Mouse (Mus musculus): ENCODE data around the gene Slc10a7.
"Not testable (repeated sequence)": the region's sequence is repeated elsewhere in the genome, so short reads cannot be mapped to it uniquely, and the experiment has no call there.

The Slc10a7 gene

DNA sequence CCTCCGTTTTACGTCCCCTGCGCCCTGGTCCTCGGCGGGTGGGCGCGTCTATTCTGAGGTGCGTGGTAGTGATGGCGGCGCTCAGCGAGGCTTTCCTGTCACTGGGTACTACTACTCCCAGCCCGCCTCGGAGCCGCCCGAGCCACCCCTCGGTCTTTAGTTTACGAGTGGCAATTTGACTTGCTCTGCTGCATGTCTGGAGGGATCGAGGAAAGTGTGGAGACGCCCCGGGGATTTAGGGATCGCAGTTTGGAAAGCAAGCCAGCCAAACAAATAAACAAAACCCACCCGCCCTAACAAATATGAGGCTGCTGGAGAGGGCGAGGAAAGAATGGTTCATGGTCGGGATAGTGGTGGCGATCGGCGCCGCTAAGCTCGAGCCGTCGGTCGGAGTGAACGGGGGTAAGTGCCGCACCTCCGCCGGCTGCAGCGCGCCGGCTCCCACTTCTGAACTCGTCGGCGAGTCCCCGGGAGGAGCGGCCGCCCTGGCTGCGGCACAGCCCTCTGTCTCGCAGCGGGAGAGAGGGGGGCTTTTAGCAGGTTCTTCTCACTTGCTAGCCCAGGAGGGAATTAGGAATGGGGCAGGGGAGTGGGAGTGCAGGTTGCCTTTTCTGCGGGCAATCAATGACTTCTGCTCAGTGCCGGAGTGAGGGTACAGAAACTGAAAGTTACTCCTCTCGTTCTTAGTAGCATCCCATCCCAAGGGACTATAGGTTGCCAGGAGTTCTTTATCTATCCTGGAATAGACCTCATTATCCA, at the start of gene Slc10a7:
Gene Slc10a7, plus strand, starts transcription at position 74 of the 759 bp plus-strand sequence.
- peak; percentile 89 for DNase-seq (ENCODE audit: low read depth, low spot score)

DNA sequence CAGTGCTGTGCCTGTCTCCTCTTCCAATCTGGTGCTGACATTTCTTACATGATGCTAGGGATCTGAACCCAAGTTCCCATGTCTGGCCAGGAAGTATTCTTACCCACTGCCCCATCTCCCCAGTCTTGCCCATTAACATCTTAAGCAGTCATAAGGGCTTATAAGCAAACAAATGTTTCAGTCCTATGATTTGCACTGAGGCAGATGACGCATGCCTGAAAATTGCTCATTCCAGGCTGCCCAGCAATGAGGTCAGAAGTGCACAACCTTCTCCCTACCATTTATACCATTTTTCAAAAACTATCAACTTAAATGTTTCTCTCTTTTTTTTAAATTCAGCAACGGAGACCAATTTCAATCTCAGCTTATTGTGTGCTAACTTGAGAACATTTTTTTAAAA, 45.2 kb upstream of the Slc10a7 start:
- DNase-seq (ENCODE audit: low read depth, low spot score): no peak

DNA sequence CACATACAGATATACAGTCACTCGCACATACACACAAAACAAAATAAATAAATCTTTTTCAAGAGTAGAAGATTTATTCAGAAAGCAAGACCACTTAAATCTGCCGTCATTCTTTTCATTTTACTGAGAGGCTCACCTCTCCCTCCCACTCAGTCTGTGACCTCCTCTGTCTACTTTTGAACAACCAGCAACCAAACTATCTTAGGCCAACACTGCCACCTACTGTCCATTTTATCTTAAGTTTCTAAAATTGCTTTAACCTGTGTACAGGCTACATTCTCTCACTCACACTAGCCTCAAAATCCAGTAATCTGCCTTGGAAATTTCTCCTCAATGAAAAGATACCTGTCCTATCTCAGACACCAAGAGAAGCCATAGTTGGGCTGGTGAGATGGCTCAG, 41.3 kb upstream of the Slc10a7 start:
- peak; percentile 33 for DNase-seq (ENCODE audit: low read depth, low spot score)

DNA sequence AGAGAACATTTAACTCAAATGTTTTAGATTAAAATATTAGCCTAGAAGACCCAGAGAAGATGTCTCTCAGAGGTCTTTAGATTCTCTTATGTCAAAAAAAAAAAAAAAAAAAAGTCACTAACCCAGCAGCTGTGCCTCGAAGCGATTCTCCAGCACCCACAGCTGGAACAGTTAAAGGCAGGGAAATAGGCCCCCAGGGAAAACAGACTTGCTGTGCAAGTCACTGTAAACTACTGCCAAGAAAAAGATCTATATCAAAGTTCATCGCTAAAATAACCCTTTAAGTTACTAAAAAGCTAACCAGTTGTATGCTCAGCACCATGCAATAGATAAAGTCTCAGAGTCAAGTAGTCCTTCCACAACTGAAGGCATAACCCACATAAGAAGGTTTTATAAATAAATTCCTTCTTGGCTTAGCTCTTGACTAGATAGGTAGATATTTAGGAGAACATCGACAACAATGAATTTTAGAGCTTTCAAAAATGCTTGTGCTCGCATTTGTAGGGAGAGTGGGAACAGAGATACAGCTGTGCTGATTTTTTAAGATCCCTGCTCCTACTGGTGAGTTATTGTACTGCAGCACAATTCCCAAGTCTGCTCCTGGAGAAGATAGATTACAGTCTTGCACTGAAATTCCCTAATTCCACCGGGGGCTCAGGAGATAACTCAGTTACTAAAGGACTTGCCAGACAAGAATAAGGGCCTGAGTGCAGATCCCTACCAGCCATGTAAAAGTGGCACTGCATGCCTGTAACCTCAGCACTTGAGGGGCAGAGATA, 31.9 kb upstream of the Slc10a7 start:
- peak; percentile 39 for DNase-seq (ENCODE audit: low read depth, low spot score)

DNA sequence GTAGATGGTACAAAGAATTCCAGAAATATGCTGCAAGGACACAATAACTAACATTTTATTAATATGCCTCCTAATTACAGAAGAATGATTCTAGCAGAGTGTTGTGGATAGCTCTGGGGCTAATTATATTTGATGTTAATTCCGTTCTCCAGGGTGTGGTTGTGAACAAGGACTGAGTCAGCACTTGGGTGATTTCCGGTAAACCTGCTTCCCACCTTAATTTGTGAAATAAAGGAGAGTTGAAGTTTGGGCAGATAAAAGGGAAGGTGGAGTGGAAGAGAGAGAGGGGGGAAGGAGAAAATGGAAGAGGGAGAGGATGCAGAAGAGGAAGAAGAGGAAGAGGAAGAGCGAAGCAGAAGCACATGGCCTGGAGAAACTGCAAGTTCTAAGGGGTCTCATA, 19.4 kb upstream of the Slc10a7 start:
- DNase-seq (ENCODE audit: low read depth, low spot score): no peak

DNA sequence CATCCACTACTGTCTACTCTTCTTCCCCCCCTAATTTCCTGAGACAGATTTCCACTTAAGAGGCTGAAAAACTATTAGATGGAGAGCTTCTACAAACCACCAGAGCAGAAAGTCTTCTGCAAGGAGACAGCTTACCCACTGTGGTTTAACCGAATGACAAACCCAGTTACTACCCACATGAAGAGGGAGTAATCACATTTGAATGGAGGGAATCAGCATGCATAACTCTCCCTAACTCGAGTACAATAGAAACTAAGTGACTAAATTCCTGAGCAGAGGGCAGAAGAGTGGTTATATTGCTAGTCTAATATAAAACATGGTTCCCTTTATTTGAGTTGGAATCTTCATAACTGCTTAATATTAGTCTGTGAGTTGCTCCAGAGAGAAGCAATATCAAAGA, 16.1 kb upstream of the Slc10a7 start:
- no peak for DNase-seq (ENCODE audit: low read depth, low spot score)

DNA sequence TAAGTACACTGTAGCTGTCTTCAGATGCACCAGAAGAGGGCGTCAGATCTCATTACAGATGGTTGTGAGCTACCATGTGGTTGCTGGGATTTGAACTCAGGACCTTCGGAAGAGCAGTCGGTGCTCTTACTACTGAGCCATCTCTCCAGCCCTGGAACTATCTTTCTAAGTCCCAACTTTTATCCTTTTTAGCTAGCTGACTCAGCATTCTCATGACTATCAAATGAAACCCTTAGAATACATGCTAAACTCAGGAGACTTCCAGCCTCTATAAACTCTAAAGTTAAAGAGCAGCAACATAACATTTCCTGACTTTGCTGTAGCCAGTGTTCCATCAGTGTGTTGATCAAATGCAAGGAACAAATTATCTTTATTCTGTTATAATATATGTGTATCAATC, 12.9 kb upstream of the Slc10a7 start:
- DNase-seq (ENCODE audit: low read depth, low spot score): not testable (repeated sequence)

DNA sequence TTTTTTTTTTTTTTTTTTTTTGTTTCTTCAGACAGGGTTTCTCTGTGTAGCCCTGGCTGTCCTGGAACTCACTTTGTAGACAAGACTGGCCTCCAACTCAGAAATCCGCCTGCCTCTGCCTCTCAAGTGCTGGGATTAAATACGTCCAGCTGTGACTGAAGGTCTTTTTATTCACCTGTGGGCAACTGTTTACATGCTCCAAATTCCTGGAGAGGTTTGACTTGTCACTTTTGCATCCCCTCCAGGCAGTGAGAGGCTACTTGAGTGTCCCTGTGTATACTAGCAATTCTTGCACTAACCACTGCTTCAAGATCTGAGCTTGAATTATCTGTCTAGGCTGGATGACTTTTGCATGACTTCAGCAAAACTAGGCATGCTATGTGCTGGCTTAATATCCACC, 6.4 kb upstream of the Slc10a7 start:
- DNase-seq (ENCODE audit: low read depth, low spot score): no peak

DNA sequence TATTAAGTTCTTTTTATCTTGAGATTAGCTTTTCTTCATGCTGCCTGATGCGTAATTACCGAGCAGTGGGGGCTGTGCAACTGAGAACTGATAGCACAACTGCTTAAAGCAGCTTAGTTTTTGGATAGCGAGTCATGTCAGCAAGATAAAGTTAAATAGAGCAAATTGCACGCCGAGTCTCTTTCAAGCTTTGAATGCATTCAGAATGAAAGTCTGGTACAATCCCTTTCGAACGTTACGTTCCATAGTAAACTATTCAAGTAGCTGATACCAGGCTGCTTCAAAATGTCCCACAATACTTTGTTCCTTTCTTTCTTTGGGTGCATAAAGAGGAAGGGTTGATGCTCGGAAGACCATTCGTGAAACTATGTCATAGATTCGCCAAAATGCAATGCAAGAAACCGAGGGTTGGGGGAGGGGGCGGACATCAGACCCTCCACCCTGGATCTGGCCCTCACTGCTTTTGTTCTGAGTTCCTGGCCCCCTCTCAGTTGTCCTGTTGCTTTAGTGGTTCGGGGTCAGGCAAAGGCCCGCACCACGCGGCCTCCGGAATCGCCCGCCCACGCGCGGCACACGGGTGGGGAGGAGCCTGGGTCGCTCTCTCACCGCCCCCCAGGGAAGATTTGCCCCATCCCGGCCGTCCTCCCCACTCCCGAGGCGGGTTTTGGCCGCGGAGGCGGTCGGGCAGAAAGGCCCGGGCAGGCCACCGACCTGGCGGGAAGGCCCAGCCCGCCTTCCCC, 997 bp upstream of the Slc10a7 start:
- DNase-seq (ENCODE audit: low read depth, low spot score): peak; percentile 53

DNA sequence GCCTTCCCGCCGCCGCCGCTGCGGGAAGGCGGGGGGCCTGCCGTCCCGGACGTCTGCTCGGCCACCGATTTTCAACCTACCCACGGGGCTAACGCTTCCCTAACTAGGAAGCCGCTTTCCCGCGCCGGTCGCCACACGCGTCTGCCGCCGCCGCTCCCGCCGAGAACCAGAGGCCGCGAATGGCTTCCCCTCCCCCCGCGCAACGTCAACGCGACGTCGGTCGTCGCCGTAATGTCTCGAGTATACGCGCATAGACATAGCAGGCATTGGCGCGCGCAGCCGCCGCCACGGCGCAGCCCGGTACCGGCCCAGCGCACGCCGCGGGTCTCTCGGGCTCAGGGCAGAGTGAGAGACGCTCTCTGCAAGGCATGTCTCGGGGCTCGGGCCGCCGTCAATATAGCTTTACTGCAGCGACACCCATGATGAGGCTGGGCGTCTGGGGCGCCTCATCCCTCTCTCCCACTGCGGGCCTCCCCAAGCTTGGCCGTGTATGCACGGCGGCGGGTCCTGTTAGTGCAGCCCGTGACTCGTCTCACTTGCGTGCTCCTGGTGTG, 350 bp upstream of the Slc10a7 start, which contains the start of gene Rbmxl1:
Gene Rbmxl1, minus strand, starts transcription at position 180 of the 554 bp plus-strand sequence.
- DNase-seq (ENCODE audit: low read depth, low spot score): peak; percentile 93

DNA sequence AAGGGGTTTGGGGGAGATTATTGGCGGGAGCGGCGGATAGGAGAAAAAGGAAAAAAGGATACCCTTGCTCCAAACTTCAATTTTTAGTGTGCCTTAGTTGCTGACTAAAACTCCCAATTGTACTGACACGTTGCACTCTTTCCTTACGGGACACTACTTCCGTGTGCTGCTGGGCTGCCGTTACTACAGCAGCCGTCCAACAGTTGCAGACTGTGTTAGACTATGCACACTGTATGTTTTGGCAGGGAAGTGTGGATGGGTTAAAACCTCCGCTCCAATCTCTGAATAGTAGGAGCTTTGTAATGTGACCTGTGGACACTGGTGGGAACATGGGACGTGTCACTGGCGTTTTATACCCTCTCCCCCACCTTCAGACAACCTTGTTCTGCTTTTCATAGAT, 948 bp downstream of the Slc10a7 start:
- DNase-seq (ENCODE audit: low read depth, low spot score): peak; percentile 23

DNA sequence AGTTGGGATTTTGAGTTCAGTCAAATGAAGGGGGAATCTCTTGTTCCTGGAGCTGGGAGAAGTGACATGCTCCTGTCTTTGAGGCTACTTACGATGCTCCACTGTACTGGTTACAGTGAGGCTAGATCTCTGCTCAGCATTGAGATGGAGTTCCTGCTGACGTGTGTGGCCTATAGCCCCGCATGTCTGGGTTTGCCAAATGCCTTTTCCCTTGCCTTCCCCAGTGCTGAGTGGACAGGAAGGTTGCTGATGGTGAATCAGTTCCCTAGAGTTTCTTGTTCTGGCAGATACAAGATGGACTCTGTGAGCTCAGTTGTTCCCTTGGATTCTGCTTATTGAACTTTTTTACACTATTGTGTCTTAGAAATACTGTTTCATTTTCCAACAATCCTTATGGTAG, 1.8 kb downstream of the Slc10a7 start:
- no peak for DNase-seq (ENCODE audit: low read depth, low spot score)

DNA sequence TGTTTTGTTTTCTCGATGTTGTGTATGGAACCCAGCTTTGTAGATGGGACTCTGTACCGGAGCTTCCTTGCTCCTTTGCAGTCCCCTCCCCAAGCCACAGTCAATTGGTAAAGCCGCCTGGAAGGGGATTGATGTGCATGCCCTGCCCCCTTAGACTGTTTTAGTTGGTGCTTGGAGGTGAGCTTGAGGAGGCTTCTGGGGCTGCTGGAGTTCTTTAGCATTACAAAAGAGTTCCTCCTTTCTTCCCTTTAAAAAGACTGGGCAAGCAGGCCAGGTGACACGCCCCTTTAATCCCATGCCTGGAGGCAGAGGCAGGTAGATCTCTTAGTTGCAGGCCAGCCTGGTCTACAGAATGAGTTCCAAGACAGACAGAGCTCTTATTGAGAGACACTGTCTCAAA, 4.0 kb downstream of the Slc10a7 start:
- no peak for DNase-seq (ENCODE audit: low read depth, low spot score)

DNA sequence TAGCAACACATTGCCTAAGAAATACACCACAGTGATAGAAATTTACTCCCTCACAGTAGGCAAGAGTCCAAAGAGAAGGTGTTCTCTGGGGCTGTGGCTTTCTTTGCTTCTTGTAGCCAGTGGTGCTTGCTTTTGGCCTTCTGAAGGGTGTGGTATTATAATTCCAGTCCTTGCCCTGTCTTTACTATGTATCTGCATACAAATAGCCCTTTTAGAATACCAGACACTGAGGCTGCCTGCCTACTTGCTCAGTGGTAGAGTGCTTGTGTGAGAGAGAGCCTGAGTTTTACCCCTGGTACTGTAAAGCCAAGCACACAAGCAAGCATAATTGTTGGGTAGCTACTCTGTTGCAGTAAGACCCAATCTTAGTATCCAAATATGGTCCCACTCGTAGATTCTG, 5.6 kb downstream of the Slc10a7 start:
- DNase-seq (ENCODE audit: low read depth, low spot score): no peak

DNA sequence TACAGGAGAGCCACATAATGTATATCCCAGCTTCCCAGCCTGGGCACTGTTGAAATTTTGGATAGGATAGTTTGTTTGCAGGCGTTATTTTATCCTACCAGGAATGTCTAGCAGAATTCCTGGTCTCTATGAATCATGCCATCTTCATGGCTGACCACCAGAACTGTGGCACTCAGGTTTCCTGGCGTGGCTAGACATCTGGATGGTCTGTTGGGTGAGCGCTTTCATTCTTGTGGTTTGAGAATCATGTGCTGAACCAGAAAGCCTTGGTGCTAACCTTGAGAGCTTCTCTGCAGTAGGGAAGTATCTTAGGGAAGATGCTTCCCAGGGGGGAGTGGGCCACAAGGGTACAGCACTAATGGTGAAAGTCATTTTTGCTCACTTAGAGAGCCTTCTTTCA, 6.0 kb downstream of the Slc10a7 start:
- no peak for DNase-seq (ENCODE audit: low read depth, low spot score)

DNA sequence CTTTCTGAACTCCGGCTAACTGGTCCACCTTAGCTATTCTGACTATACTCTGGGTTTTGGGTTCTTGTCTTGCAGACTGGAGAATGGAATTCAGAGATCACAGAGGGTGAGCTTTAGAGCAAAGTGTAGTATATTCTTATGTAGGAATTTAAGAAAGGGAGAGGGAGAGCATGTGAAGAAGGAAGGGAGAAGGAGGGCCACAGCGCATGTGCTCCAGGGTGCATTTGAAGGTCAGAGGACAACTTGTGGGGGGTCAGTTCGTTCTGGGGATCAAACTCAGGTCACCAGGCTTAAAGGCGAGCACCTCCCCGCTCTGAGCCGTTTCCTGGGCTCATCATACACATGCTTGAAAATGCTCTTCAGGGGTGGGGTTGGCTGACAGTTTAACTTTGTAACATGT, 24.8 kb downstream of the Slc10a7 start:
- no peak for DNase-seq (ENCODE audit: low read depth, low spot score)

DNA sequence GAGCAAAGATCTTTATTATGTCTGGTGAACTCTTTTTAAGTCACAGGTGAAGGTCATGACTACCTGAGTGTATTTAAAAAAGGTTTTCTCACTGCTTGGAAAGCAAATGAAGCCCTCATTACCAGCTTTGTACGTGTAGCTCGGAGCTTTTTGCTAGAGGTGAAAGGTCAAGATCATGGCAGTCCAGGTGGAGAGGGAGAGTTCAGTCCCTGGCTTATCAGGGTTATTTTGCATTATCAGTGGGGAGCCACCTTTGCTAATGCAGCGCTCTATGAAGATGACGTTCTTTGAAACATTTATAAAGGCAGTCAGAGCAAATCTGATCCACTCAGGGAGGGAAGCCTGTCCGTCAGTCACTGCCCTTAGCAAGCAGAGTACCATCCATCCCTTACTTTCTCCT, 27.6 kb downstream of the Slc10a7 start:
- DNase-seq (ENCODE audit: low read depth, low spot score): no peak

DNA sequence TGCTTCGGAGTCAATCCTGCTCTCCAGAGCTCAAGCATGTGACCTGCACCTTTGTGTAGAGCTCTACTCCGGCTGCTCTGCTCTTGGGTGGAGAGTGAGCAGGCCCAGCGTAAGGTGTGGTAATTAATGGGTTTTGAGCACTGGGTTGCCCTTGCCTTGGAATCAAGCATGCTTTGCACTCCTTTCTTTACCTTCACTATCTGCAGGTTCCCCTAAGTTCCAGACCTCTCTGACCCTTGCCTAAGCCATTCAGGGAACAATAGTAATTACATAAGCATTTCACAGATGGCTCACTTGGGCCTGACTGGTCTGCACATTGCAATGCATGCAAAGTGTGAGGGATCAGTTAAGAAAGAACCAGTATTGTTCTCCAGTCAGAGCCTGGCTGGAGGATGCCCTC, 28.6 kb downstream of the Slc10a7 start:
- DNase-seq (ENCODE audit: low read depth, low spot score): no peak

DNA sequence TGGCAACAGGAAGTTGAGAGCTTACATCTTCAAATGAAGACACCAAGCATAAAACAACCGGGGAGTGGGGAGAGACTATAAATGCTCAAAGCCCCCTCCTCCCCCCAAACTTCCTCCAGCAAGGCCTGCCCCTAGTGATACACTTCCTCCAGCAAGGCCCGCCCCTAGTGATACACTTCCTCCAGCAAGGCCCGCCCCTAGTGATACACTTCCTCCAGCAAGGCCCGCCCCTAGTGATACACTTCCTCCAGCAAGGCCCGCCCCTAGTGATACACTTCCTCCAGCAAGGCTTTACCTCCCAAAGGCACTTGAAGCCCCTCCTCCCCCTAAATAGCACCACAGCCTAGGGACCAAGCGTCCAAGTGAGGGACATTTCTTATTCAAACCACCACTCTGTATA, 33.5 kb downstream of the Slc10a7 start:
- DNase-seq (ENCODE audit: low read depth, low spot score): not testable (repeated sequence)

DNA sequence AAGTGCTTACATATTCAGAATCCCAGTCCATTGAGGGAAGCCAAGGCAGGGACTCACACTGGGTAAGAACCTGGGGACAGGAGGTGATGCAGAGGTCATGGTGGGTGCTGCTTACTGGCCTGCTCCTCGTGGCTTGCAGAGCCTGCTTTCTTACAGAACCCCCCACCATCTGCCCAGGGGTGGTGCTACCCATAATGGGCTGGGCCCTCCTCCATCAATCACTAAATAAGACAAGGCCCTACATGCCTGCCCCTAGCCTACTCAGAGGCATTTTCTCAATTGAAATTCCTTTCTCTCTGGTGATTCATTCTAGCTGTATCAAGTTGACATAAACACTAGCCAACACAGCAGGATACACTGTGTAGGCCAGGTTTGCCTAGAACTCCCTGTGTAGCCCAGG, 34.5 kb downstream of the Slc10a7 start:
- DNase-seq (ENCODE audit: low read depth, low spot score): no peak

DNA sequence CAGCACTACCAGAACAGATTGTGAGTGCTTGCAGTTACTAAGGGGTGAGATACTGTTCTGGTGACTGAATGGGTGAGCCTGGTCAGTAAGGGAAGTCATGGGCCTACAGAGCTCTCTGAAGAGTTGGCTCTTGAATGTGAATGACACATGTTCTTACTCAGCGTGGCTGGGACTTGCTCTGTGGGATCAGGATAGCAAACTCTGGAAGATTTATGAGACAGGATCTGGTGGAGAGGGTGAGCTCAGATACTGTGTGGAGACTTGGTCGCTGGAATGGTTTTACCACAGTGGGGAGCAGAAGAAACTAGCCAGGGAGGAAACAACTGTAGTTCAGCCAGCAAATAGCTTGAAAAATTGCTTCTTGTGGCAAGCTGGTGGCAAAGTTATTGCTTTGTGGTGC, 35.4 kb downstream of the Slc10a7 start:
- no peak for DNase-seq (ENCODE audit: low read depth, low spot score)

All from forelimb bud, embryonic 11.5 days (tissue).